Mouse (Mus musculus) CH12.LX (cell line): ENCODE data around the gene Ppil3.

Experiments used
- BHLHE40 ChIP-seq: IDR thresholded peaks from 2 replicates; pipeline ENCODE4 v1.6.1; 2011; ENCODE audit warnings: mild to moderate bottlenecking, low read depth, low read length, improper control_type of control experiment
- CHD2 ChIP-seq: IDR thresholded peaks from 2 replicates; pipeline ENCODE4 v1.6.1; 2011; ENCODE audit warnings: low read length, improper control_type of control experiment
- CTCF ChIP-seq, 2 experiments: IDR thresholded peaks in 1 of 2; conservative IDR thresholded peaks in 1 of 2; 2 replicates each; pipeline ENCODE4 v1.5.1; 2011 to 2012; ENCODE audit warnings: low read depth in 2 of 2, low read length in 2 of 2, improper control_type of control experiment in 1 of 2, inconsistent platforms in 1 of 2, mild to moderate bottlenecking in 1 of 2, moderate library complexity in 1 of 2
- JUN ChIP-seq: IDR thresholded peaks from 2 replicates; pipeline ENCODE4 v1.6.1; 2011; ENCODE audit warnings: low read depth, mild to moderate bottlenecking, low read length, improper control_type of control experiment, moderate library complexity; ENCODE audit not compliant: insufficient read depth
- MAZ ChIP-seq: IDR thresholded peaks from 2 replicates; pipeline ENCODE4 v1.6.1; 2012; ENCODE audit warnings: low read depth, mild to moderate bottlenecking, inconsistent platforms, low read length, improper control_type of control experiment, moderate library complexity
- MEF2A ChIP-seq: IDR thresholded peaks from 2 replicates; pipeline ENCODE4 v1.6.1; 2014; ENCODE audit warnings: low read depth, mild to moderate bottlenecking, inconsistent platforms, low read length, improper control_type of control experiment, borderline replicate concordance
- MXI1 ChIP-seq: IDR thresholded peaks from 2 replicates; pipeline ENCODE4 v1.6.1; 2011; ENCODE audit warnings: mild to moderate bottlenecking, low read depth, low read length, improper control_type of control experiment
- PAX5 ChIP-seq: IDR thresholded peaks from 2 replicates; pipeline ENCODE4 v1.6.1; 2012; ENCODE audit warnings: low read length, inconsistent platforms, mixed read lengths
- POLR2A ChIP-seq: IDR thresholded peaks from 2 replicates; pipeline ENCODE4 v1.6.1; 2011; ENCODE audit warnings: low read depth, mild to moderate bottlenecking, improper control_type of control experiment, low read length
- RAD21 ChIP-seq: IDR thresholded peaks from 2 replicates; pipeline ENCODE4 v1.6.1; 2011; ENCODE audit warnings: low read depth, mild to moderate bottlenecking, low read length, improper control_type of control experiment, moderate library complexity
- SMC3 ChIP-seq: IDR thresholded peaks from 2 replicates; pipeline ENCODE4 v1.6.1; 2011; ENCODE audit warnings: low read depth, low read length, improper control_type of control experiment
- USF1 ChIP-seq: IDR thresholded peaks from 2 replicates; pipeline ENCODE4 v1.6.1; 2014; ENCODE audit warnings: low read depth, mild to moderate bottlenecking, inconsistent platforms, low read length, improper control_type of control experiment
- ZC3H11A ChIP-seq: IDR thresholded peaks from 2 replicates; pipeline ENCODE4 v1.6.1; 2012; ENCODE audit warnings: low read depth, mild to moderate bottlenecking, inconsistent platforms, low read length, improper control_type of control experiment

- TF ChIP-seq BHLHE40, result no peak
- no peak for TF ChIP-seq USF1
- TF ChIP-seq JUN, result no peak
- no peak for TF ChIP-seq PAX5
- TF ChIP-seq MEF2A, result no peak
- no peak for TF ChIP-seq RAD21
- TF ChIP-seq MAZ, result no peak
- no peak for TF ChIP-seq CHD2
- no peak for TF ChIP-seq MXI1
- TF ChIP-seq POLR2A, result no peak
- no peak for TF ChIP-seq ZC3H11A
- TF ChIP-seq CTCF (conservative IDR thresholded peaks at IDR 0.05 in 1 of 2, IDR thresholded peaks at IDR 0.05 in 1 of 2; ENCODE audit: low read depth in 2 of 2, low read length in 2 of 2), result no peak
- TF ChIP-seq SMC3, result no peak
Measured at GRCm38 (mm10) chr1:58403745-58404144, 41.5 kb downstream of the Ppil3 start.
